Mouse (Mus musculus) cerebellum, postnatal 10 days (tissue): ENCODE measurements at regions not wholly inside any gene's neighbourhood (a gene's known extent, or its start where the extent isn't known, plus 50 kb on each side); places are given as distances from the start of the nearest gene placed in this dataset.

Source experiments
- DNase-seq, 2 experiments: peaks; one replicate each; pipeline ENCODE4 v3.0.0; 2021; ENCODE audit warnings: mixed read lengths in 2 of 2

DNA sequence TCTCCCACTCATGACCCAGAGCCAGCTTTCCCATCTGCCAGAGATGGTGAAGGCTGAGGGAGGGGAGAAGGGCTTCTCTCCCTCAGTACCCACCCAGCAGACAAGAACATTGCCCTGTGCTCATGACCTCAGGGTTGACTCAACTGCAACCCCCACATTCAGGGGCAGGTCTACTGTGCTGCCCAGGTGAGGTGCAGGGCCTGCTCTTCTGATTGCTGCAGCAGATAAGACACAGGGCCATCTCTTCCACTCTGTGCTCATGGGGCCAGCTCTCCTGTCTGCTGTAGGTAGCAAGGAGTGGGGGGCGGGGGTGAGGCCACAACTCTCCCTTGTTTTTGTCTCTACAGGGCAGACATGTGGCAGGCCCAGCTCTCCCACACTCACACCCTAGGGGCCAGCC lies 84.1 kb upstream of the Xpo1 start:
- no peak for DNase-seq

DNA sequence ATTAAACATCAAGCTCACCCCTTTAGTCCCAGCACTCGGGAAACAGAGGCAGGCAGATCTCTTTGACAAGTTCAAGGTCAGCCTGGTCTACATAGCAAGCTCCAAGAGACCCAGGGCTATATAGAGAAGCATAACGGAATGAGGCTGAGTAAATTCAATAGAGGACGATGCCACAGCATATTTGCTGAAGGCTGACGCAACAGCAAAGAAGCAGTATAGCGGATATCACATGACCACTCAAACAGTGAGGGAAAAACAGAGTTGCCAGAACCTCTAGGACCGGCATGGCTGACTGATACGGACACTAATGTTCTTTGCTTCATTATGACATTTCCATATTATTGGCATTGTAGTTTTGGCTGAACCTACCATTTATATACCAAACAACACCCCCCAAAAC lies 74.2 kb upstream of the Xpo1 start:
- DNase-seq = no peak

DNA sequence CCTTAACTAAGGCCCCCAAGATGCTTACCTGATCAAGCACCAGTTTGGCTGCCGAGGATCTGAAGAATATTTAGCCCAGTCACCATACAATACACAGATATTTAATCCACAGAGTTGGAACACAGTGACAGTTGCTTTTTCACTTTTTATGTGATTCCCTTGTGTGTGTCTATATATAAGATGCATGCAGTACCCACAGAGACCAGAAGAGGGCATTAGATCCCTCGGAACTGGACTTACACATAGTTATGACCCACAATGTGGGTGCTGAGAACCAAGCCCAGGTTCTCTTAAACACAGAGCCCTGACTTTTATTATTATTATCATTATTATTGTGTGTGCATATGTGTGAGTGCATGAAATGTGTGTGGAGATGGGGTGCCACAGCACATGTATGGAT lies 70.6 kb upstream of the Xpo1 start:
- DNase-seq = no peak

DNA sequence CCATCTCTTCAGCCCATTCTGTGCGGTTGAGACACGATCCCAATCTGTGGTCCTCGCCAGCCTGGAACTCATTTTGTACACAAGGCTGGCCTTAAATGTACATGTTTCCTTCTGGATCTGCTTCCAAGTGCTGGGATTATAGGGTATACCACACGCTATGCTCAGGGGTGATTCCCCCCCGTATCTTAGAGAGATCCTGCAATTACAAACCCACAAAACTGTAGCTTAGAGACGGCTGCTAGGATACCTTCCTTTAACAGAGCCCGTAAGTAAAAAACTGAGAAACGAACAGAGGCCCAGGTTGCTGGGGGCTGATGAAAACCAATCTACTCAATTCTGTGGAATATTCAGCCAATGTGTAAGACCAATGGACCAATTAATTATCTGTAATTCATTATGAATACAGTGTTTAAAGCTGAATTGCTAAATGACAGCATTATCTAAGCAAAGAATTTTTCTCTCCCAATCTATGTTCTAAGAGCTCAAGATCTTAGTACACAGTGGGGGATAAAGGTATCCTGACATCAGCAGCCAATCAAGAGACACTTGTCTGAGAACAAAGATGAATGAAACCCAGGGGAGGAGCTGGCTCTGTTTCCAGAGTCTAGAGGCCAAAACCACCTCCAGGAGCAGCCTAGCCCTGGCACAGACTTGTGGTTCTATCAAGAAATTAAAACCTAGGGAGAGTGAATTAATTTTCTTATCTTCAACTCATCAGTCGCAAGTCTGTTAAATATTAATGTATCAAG lies 54.0 kb upstream of the Xpo1 start:
- DNase-seq = peak; percentile 25 to 31

DNA sequence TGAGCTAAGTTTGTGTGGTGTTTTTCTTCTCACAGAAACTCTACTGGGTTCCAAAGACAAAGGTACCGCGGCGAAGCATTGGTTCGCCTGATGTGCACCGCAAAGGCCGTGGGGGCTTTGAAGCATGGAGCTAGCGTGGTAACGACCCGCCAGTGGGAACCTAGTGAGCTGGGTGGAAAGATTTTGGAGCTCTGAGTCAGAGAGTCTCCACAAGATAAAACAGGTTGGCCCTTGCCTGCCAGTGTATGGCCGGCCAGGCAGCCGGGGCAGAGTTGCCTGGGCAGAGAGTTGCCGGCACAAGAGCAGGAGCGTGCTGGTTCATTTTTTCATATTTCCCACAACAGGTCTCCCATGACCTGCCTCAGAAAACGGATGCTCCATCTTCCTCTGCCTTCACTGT lies 52.3 kb upstream of the Xpo1 start:
- no peak for DNase-seq

DNA sequence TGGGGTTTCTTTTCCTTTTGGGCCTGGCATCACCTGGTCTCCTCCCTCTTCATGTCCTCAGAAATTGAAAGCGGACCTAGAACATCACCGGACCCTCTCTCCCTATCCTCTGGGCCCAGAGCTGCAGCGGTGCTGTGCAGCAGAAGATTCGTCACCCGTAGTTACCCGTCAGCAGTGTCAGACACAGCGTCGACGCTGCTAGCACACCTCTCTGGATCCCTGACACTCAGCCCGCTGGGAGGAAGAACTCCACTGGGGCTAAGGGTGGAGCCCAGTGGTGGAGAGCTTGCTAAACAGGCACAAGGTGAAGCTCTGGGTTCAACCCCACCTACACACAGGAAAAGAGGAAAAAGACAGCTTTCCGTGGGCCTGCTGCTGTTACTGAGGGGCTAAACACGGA lies 51.8 kb upstream of the Xpo1 start:
- DNase-seq = no peak
